Mouse (Mus musculus): ENCODE data around the gene Adssl1.

DNA sequence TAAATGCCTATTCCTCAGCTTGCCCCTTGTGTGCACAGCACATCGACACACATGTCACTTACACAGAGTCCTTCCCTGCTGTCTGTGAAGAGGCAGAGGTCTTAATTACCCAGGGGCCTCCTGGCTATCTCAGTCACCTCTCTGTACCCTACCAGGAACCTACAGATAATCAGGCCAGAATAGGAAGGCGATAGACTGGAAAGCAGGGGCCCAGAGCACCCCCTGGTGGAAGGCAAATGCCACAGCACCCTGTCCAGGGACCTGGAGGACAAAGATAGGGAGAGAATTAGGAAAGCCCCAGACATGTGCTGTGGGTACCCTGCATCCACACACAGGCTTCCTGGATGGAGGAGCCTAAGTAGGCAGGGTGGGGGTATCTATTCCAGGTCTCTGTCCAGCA lies 3.9 kb downstream of the Adssl1 start:
- TF ChIP-seq MYC (IDR thresholded peaks at IDR 0.05; ENCODE audit: low read depth, low read length) (no peak), JUND (IDR thresholded peaks at IDR 0.05; ENCODE audit: low read depth, low read length) (no peak), CTCF (IDR thresholded peaks at IDR 0.05 in 2 of 3, conservative IDR thresholded peaks at IDR 0.05 in 1 of 3; ENCODE audit: control insufficient read depth in 1 of 3, insufficient read depth in 1 of 3, low read depth in 2 of 3, low read length in 3 of 3, poor library complexity in 1 of 3, severe bottlenecking in 1 of 3) (no peak), SIN3A (IDR thresholded peaks at IDR 0.05; ENCODE audit: low read length) (no peak), EP300 (IDR thresholded peaks at IDR 0.05; ENCODE audit: low read depth in 1 of 2, low read length in 2 of 2) (no peak), NRF1 (IDR thresholded peaks at IDR 0.05; ENCODE audit: insufficient read depth, low read depth, low read length, poor library complexity, severe bottlenecking) (no peak), ZKSCAN1 (IDR thresholded peaks at IDR 0.05; ENCODE audit: low read depth, low read length) (no peak), POLR2A (IDR thresholded peaks at IDR 0.05; ENCODE audit: control insufficient read depth in 1 of 2, insufficient read depth in 1 of 2, low read depth in 1 of 2, low read length in 2 of 2, poor library complexity in 1 of 2) (no peak), POLR2AphosphoS2 (IDR thresholded peaks at IDR 0.05; ENCODE audit: low read length) (no peak), TBP (IDR thresholded peaks at IDR 0.05; ENCODE audit: low read depth, low read length) (no peak), HCFC1 (IDR thresholded peaks at IDR 0.05; ENCODE audit: low read depth, low read length) (no peak)
